Mouse (Mus musculus) macrophage (primary cell): Measurements from ENCODE around the gene Myo5a. TPM values are rescaled to one million over a fixed set of nuclear protein-coding genes. Genes with fewer than 3 reads are reported as not detected.
A peak's percentile ranks its signal among the peaks of the same experiment; 100 is the strongest.

Source experiments
- H3K27ac ChIP-seq: fragments of 350-480 bp; formaldehyde crosslinking; 2 replicates; pipeline ENCODE4 v1.9.0; 2021
- H3K36me3 ChIP-seq: fragments of 350-480 bp; formaldehyde crosslinking; 2 replicates; pipeline ENCODE4 v1.9.0; 2021; ENCODE audit errors: inconsistent target
- H3K4me3 ChIP-seq: fragments of 350-480 bp; formaldehyde crosslinking; 2 replicates; pipeline ENCODE4 v1.9.0; 2021; ENCODE audit errors: inconsistent target
- H3K79me2 ChIP-seq: fragments of 350-480 bp; formaldehyde crosslinking; 2 replicates; pipeline ENCODE4 v1.9.0; 2021; ENCODE audit errors: inconsistent target
- WGBS: methylation state at CpG from one replicate; pipeline ENCODE4 v1.1.7; 2026; ENCODE audit warnings: inconsistent platforms; ENCODE audit not compliant: missing documents; 5-methylcytosine and 5-hydroxymethylcytosine counted together
- polyA plus RNA-seq: library from polyadenylated mRNA; stranded (reverse); fragments of 250-400 nt; gene quantifications from 3 replicates; pipeline ENCODE4 v1.2.4, GENCODE M21; 2018; ENCODE audit warnings: inconsistent platforms

Myo5a gene
- polyA plus RNA-seq, 1 experiment from 2014 or later = 945 TPM

GRCm38 (mm10) chr9:75094762-75095161 is 23.9 kb downstream of the Myo5a start:
- H3K4me3 ChIP-seq = no peak overlapping the region
- H3K36me3 ChIP-seq = no peaks in the 10 kb centered on the region
- peak overlapping the region; percentile 97 for H3K27ac ChIP-seq
- peaks cover 90% of the 10 kb centered on the region for H3K79me2 ChIP-seq
- 0% methylated on average over 3 of the region's 3 CpGs for WGBS

DNA sequence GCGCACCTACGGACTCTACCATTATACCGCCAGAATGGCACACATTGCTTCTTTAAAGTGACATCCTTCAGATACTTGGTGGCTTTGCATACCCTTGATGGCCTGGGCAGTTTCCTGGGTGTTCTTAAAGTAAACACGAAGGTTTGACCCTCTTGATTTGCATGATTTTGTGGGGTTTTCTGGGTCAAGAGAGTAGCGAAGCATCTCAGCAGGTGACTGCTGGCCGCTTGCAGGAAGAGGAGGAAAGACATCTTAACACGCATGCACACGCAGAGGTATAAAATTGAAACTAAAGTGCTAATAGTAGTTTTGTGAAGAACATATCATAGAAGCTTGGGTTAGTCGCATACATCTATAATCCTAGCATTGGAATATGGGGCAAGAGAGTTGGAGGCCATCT is 28.1 kb downstream of the Myo5a start:
- Histone ChIP-seq H3K36me3 (no peaks in the 10 kb centered on the region), H3K4me3 (no peak overlapping the region), H3K27ac (peak overlapping the region; percentile 77; the same call in 1 of the 2 replicates), H3K79me2 (peaks cover 88% of the 10 kb centered on the region)
- 96% methylated on average over 9 of the region's 9 CpGs for WGBS

DNA sequence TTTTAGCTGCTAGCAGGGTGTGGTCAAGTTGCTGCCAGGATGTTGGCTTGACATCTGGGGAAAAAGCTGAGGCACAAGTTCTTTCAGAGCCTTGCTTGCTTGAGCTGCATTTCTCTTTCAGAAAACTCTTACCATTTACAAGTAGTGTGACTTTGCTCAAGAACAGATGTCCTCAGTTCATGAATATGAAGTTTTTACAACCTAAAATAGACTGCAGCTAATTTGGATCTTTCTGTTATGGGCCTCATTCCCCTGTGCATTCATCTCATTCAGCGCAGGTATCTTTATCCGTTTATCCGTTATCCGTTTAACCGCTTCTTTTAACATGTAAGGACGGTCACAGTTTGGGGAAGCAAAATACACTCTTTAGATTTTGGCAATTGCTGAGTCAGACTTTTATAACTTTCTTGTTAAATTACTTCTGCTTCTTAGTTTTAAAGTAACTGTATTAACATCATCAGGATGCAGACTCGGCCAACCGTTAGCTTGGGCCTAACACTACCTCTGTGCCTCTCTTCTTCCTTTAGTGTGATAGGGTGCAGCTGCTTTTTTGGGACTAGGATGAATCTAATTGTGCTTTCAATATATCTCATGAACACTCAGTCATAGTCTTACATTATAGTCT is 29.5 kb downstream of the Myo5a start:
- WGBS = 1% methylated on average over 8 of the region's 8 CpGs
- Histone ChIP-seq H3K4me3 (no peak overlapping the region), H3K36me3 (no peaks in the 10 kb centered on the region), H3K27ac (peak overlapping the region; percentile 77), H3K79me2 (peaks cover 95% of the 10 kb centered on the region)

- H3K4me3 ChIP-seq = no peak overlapping the region
- no peak overlapping the region for H3K27ac ChIP-seq
- H3K36me3 ChIP-seq = no peaks in the 10 kb centered on the region
- H3K79me2 ChIP-seq = peaks cover 98% of the 10 kb centered on the region
Measured at GRCm38 (mm10) chr9:75102131-75102530, 31.3 kb downstream of the Myo5a start.

- H3K27ac ChIP-seq = no peak overlapping the region
- 100% methylated on average over 2 of the region's 2 CpGs for WGBS
- peaks cover 92% of the 10 kb centered on the region for H3K79me2 ChIP-seq
- H3K36me3 ChIP-seq = peaks cover 45% of the 10 kb centered on the region
- no peak overlapping the region for H3K4me3 ChIP-seq
Measured at GRCm38 (mm10) chr9:75116571-75117177, 45.9 kb downstream of the Myo5a start.

- peaks cover 96% of the 10 kb centered on the region for H3K79me2 ChIP-seq
- 95% methylated on average over 3 of the region's 3 CpGs for WGBS
- H3K27ac ChIP-seq = no peak overlapping the region
- H3K36me3 ChIP-seq = peaks cover 62% of the 10 kb centered on the region
- no peak overlapping the region for H3K4me3 ChIP-seq
Measured at GRCm38 (mm10) chr9:75121126-75121525, 50.3 kb downstream of the Myo5a start.

GRCm38 (mm10) chr9:75124201-75124721 is 53.4 kb downstream of the Myo5a start:
- Histone ChIP-seq H3K36me3 (peaks cover 56% of the 10 kb centered on the region), H3K27ac (peak overlapping the region; percentile 37), H3K4me3 (no peak overlapping the region), H3K79me2 (peaks cover 96% of the 10 kb centered on the region)
- WGBS = 85% methylated on average over 6 of the region's 6 CpGs

DNA sequence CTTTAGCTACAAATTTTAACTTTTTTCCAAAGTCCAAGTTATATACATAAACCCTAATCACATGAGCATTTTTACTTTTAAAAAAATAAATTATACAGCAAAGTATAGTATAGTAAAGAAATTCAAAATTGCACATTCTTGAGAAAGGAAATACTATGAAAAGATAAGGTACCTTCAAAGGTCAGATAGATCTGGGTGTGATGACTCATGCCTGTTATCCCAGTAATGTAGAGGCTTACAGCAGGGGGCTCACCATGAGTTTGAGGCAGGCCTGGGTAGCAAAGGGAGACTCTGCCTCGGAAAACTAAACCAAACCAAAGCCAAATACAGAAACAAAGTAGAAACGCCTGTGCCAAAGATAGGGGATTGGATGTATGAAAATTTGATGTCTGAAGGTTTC is 59.7 kb downstream of the Myo5a start:
- H3K4me3 ChIP-seq = no peak overlapping the region
- peaks cover 47% of the 10 kb centered on the region for H3K36me3 ChIP-seq
- H3K27ac ChIP-seq = no peak overlapping the region
- WGBS = 82% methylated on average over 2 of the region's 2 CpGs
- peaks cover 79% of the 10 kb centered on the region; the same call in 1 of the 2 replicates for H3K79me2 ChIP-seq

DNA sequence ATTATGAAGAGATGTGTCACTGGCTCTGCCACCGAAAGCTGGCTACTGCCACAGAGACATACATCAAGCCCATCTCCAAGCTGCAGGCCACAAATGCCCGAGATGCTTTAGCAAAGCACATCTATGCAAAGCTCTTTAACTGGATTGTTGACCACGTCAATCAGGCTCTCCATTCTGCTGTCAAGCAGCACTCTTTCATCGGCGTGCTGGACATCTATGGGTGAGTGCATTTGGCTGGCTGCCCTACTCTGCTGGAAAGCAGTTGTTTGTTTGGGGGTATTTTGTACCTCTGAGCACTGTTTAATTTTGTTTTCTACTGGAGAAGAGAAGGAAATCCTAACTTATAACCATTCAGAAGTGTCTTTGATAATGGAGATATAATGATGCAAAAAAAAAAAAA is 76.1 kb downstream of the Myo5a start:
- Histone ChIP-seq H3K36me3 (peaks cover 84% of the 10 kb centered on the region), H3K79me2 (no peaks in the 10 kb centered on the region; the same call in 1 of the 2 replicates), H3K27ac (no peak overlapping the region), H3K4me3 (no peak overlapping the region)
- WGBS = 94% methylated on average over 5 of the region's 5 CpGs

GRCm38 (mm10) chr9:75160525-75160924 is 89.7 kb downstream of the Myo5a start:
- Histone ChIP-seq H3K4me3 (no peak overlapping the region), H3K79me2 (peaks cover 16% of the 10 kb centered on the region; the same call in 1 of the 2 replicates), H3K36me3 (peaks cover 51% of the 10 kb centered on the region), H3K27ac (peak overlapping the region; percentile 48)
- WGBS = 17% methylated on average over 5 of the region's 6 CpGs

DNA sequence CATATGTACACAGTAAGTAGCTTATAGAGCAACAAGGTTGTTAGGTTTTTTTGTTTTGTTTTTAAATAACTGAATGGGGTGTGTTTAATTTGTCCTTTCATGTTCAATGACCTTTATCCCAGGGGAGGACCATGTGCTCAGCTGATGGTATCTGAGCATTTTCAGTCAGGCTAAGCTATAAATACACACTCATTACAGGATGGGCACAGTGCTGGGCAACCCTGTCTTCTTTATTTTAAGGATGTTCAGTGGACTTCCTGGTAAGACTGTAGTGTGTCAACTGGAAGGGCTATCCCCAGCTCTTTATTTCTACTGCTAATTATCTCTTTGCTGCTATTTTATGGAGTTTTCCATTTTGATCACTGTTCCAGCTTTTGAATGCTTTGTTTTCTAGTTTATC is 92.8 kb downstream of the Myo5a start:
- Histone ChIP-seq H3K36me3 (peaks cover 46% of the 10 kb centered on the region), H3K79me2 (peaks cover 1% of the 10 kb centered on the region; the same call in 1 of the 2 replicates), H3K4me3 (no peak overlapping the region), H3K27ac (no peak overlapping the region)

GRCm38 (mm10) chr9:75171721-75172120 is 100.9 kb downstream of the Myo5a start:
- Histone ChIP-seq H3K79me2 (no peaks in the 10 kb centered on the region), H3K4me3 (no peak overlapping the region), H3K36me3 (peaks cover 88% of the 10 kb centered on the region), H3K27ac (no peak overlapping the region)
- WGBS = 89% methylated on average over 3 of the region's 3 CpGs

GRCm38 (mm10) chr9:75187646-75188260 is 116.9 kb downstream of the Myo5a start:
- Histone ChIP-seq H3K4me3 (no peak overlapping the region), H3K36me3 (peaks cover 93% of the 10 kb centered on the region), H3K27ac (no peak overlapping the region), H3K79me2 (no peaks in the 10 kb centered on the region; the same call in 1 of the 2 replicates)
- 97% methylated on average over 3 of the region's 3 CpGs for WGBS

- Histone ChIP-seq H3K36me3 (peaks cover 67% of the 10 kb centered on the region), H3K79me2 (peaks cover 7% of the 10 kb centered on the region; the same call in 1 of the 2 replicates), H3K4me3 (no peak overlapping the region), H3K27ac (no peak overlapping the region)
- 100% methylated on average over 4 of the region's 4 CpGs for WGBS
Measured at GRCm38 (mm10) chr9:75193858-75194257, 123.0 kb downstream of the Myo5a start.

- H3K4me3 ChIP-seq = no peak overlapping the region
- H3K79me2 ChIP-seq = peaks cover 7% of the 10 kb centered on the region; the same call in 1 of the 2 replicates
- peaks cover 68% of the 10 kb centered on the region for H3K36me3 ChIP-seq
- H3K27ac ChIP-seq = peak overlapping the region; percentile 40
- 0% methylated on average over 2 of the region's 2 CpGs for WGBS
Measured at GRCm38 (mm10) chr9:75196335-75196734, 125.5 kb downstream of the Myo5a start.
